Mouse (Mus musculus): ENCODE data around the gene Smtn.

DNA sequence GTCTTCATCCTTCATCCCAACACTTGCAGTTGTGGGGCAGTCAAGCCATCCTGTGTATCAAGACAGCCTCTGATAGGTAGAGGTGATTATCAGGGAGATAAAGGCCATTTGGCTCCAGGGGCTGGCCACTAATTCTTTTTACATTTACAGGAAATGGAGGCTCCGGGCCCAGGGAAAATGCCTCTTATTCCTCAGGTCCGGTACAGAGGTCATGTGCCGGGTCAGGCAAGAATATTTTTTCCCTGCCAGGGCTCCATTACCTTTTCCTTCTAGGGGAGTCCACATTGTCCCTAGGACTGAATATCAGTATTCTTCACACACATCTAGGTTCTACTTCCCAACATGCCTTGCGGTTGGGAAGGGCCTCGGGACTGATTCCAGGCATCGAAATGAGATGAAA lies 31.8 kb upstream of the Smtn start:
- TF ChIP-seq CTCF (IDR thresholded peaks at IDR 0.05; ENCODE audit: low read depth): no peak
- no peak for TF ChIP-seq EP300 (optimal IDR thresholded peaks at IDR 0.05)

All from stomach, postnatal 0 days (tissue).